Mouse (Mus musculus) layer of hippocampus, adult 18-20 months (tissue): ENCODE measurements around the gene Nxph3. TPM values are rescaled to one million over a fixed set of nuclear protein-coding genes. Genes with fewer than 3 reads are reported as not detected.

Experiments used
- DNase-seq, 2 experiments: peaks; one replicate each; pipeline ENCODE4 v3.0.0; 2022; ENCODE audit warnings: low spot score in 2 of 2
- total RNA-seq, 2 experiments: library from RNA; stranded (reverse); gene quantifications; 2 replicates each; pipeline ENCODE4 v1.2.3; 2021

The Nxph3 gene
- total RNA-seq, 2 experiments from 2014 or later = 16.5 to 26.3 TPM

DNA sequence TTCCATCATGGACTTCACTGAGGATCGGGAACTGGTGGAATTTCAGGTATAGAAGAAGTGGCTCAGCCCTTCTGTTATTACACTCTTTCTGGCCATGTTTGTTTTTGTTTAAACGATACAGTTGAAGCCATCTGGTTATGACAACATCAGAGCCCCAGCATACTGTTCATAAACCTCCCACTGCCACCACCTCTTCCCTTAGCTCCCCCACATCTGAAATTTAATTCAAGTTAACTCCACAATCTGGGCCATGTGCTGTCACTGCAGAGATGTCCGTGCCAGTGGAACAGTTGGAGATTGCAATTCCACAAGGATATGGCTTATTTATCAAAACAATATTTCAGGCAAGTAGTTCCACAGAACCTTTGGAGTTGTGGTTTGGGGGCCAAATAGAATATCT, 20.0 kb downstream of the Nxph3 start:
- peak; percentile 66 to 87 for DNase-seq

GRCm38 (mm10) chr11:95493950-95494349, 20.4 kb downstream of the Nxph3 start:
- no peak for DNase-seq

DNA sequence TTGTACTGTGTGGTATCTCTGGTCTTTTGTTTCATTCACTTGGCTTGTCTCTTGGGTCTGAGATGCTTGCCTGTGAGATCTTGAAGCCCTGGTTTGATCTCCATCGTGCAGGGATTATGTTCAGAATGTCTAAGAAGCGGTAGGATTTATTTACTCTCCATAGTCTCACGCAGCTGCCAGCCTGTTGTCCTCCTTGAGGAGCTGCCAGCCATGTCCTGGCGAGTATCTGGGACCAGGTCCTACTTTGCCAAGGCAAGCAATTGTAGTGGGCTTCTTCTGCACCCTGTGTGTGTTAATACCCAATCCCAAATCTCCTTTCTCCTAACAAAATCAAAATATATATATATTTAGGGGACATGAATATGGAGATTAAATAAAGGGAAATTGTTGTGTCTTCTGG, 21.4 kb downstream of the Nxph3 start:
- DNase-seq = no peak

GRCm38 (mm10) chr11:95492256-95492655, 22.1 kb downstream of the Nxph3 start:
- no peak for DNase-seq

DNA sequence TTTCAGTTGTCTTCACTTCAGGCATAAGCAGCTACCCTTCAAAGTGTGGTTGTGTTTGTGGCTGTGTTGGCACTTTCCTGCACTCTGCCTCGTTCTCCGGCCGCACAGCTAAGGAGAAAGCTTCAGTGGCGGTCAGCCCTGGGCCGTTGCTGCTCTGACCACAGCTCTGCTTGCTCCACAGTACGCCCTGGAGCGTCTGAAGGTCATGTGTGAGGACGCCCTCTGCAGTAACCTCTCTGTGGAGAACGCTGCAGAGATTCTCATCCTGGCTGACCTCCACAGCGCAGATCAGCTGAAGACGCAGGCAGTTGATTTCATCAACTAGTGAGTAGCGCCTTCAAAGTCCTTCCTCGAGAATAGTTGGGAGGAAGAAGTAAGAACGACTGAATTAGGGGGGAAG, 24.3 kb downstream of the Nxph3 start:
- no peak for DNase-seq

- no peak for DNase-seq
These were observed 27.1 kb downstream of the Nxph3 start for GRCm38 (mm10) chr11:95487237-95487636.

DNA sequence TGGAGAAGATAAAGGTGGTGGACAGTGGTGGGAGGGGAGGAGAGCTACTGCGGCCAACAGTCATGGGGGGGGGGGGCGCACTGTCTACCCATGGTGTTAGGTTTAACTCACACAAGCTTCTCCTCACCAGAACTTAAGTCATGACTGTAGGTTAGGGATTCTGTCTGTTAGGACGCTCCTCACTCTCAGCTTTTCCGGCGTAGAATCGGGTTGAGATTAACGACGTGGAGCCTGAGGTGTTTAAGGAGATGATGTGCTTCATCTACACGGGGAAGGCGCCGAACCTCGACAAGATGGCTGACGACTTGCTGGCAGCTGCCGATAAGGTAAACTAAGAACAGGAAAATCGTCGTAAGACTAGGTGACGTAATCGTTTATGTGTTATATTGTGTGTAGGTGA, 28.7 kb downstream of the Nxph3 start:
- no peak for DNase-seq

DNA sequence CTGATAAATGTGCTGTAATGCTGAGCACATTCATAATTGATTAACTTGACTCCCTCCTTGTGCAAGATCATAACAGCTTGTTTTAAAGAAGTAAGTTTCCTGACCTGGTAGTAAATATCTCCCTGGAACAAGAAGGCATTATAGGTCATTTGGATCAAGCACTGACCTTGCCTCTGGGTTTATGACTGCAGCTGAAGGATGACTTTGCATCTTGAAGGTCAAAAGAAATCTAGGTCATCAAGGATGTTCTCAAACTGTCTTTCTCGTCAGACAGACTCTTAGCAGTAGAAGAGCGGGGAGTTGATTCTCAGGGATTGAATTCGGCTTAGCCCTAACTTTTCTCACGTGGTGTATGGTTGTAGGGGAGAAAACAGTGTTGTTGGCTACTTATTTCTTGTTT, 33.7 kb downstream of the Nxph3 start:
- no peak for DNase-seq

- DNase-seq = no peak
These were observed 34.9 kb downstream of the Nxph3 start for GRCm38 (mm10) chr11:95479458-95479857.

GRCm38 (mm10) chr11:95476323-95476722, 38.0 kb downstream of the Nxph3 start:
- peak; percentile 59 to 80 for DNase-seq

DNA sequence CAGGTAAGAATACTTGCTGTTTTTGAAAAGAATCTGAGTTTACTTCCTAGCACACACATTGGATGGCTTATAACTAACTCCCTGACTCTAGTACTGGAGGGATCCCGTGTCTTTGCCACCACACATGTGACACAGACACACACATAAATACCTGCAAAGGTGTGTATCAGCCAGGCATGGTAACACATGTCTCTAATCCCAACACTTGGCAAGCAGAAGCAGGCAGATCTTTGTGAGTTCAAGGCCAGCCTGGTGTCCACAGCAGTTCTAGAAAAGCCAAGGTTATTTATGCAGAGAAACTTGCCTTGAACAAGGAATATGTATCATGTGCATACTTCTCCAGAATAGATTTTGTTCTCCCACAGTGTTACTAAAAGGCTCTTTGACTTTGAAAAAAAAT, 40.9 kb downstream of the Nxph3 start:
- DNase-seq = no peak

GRCm38 (mm10) chr11:95472942-95473341, 41.4 kb downstream of the Nxph3 start:
- no peak for DNase-seq

DNA sequence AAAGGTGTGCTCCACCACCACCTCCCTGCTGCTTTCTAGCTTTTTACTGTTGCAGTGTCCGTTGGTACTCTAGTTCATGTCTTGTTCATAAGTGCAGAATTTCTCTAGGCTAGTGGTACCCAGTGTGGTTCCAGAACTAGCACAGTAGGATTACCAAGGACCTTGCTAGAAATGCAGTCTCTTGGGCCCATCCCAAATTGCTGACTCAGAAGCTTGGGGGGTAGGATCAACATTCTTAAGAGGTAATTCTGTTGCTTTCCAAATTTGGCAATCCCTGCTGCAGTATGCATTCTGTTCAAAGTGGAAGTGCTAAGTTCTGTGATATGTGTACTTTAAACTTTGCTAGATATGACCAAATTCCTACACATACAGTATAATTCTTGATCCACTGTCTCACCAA, 46.6 kb downstream of the Nxph3 start:
- DNase-seq = no peak

DNA sequence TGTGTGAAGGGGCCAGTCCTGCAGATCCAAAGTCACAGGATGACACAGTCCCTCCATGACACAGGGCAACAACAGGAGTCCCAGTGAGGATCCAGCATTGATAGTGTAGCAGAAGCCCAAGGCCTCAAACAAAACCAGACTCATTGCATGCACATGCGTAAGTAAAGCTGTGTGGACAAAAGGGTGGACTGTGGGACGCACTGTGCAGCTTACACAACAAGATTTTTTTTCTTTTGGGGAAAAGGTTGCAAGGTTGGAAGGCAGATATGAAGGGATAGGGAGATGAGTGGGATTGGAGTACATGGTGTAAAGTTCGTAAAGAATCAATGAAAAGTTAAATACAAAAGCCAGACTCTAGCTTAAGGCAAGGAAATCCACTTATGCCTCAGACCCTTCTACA, 52.2 kb downstream of the Nxph3 start:
- DNase-seq = no peak

- no peak for DNase-seq
These were observed 53.5 kb downstream of the Nxph3 start for GRCm38 (mm10) chr11:95460872-95461271.

Other genes starting within 250 kb of the Nxph3 start
- gene Kat7, start 204.3 kb downstream of the Nxph3 start, total RNA-seq = 10 to 100 TPM; 76.5 to 82.0 TPM
- 1 to 10 TPM; 6.3 to 8.2 TPM for gene Fam117a, start 177.6 kb downstream of the Nxph3 start, total RNA-seq
- 10 to 100 TPM; 58.5 to 68.8 TPM for gene Slc35b1, start 129.9 kb downstream of the Nxph3 start, total RNA-seq
- 100 to 1,000 TPM; 174 to 181 TPM for gene Spop, start 100.5 kb downstream of the Nxph3 start, total RNA-seq
- 1 to 10 TPM; 1.8 to 1.9 TPM for gene Ngfr, start 73.2 kb upstream of the Nxph3 start, total RNA-seq
- gene Phb, start 152.4 kb upstream of the Nxph3 start, total RNA-seq = 100 to 1,000 TPM in 1 of 2 experiments, 10 to 100 TPM in 1; 99.0 to 102 TPM
- 10 to 100 TPM; 45.1 to 50.3 TPM for gene Zfp652, start 198.1 kb upstream of the Nxph3 start, total RNA-seq
- gene B130006D01Rik, start 209.0 kb upstream of the Nxph3 start, total RNA-seq = 1 to 10 TPM; 1.4 to 1.5 TPM